Mouse (Mus musculus) stomach, postnatal 0 days (tissue): ENCODE results near the gene Zdhhc17.

ENCODE experiments used
- CTCF ChIP-seq: IDR thresholded peaks from 2 replicates; pipeline ENCODE4 v1.5.1; 2016; ENCODE audit warnings: antibody characterized with exemption, low read depth, mild to moderate bottlenecking, moderate library complexity
- EP300 ChIP-seq: optimal IDR thresholded peaks from 2 replicates; pipeline ENCODE3; 2016; ENCODE audit warnings: antibody characterized with exemption

GRCm38 (mm10) chr10:110917521-110917920 lies 92.4 kb downstream of the Zdhhc17 start:
- TF ChIP-seq EP300 = no peak
- no peak for TF ChIP-seq CTCF
